22 mouse cellular contexts compared by ENCODE assay signal in the genomic region with DNA sequence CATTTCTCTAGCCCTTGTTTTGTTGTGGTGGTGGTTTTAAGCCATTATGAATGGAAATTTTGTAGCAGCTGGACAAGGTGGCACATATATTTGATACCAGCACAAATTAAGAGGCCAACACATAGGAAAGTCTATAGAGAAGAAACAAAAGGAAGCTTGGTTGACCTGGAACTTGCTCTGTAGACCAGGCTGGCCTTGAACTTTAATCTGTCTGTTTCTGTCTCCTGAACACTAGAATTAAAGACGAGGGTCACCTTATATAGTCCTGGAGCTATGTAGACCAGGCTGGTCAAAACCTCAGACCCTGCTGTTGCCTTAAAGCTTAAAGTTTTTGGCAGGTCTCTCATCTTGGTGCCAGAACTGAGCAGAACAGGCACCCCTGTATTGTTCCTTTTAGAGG. TPM values are rescaled to one million over a fixed set of nuclear protein-coding genes. Genes with fewer than 3 reads are reported as not detected.
A peak's percentile ranks its signal among the peaks of the same experiment; 100 is the strongest.
DNase-seq lines count a peak whose midpoint lies in the region; ATAC-seq and TF ChIP-seq lines count a peak whose summit lies in the region.
"Had no signal": no experiment of that assay in that cellular context is flagged by ENCODE, and none has a peak within 500 bp of the region (broad histone marks: within the 10 kb centered on the region; RNA-seq: fewer than 3 reads in every experiment).

No protein-coding gene starts in this region.

- no peak for DNase-seq in liver, embryonic 11.5 days (ENCODE audit: low spot score)
- DNase-seq in liver, postnatal 0 days, result no peak
- peak; percentile 39 for DNase-seq in CH12.LX (ENCODE audit: extremely low read depth)
- DNase-seq in forelimb bud, embryonic 11.5 days (ENCODE audit: low read depth, low spot score), result peak; percentile 29
- DNase-seq in kidney, adult 9 months, result no peak
- no peak for DNase-seq in spleen, postnatal 4 days (ENCODE audit: low spot score in 2 of 2)
- DNase-seq: adrenal gland, postnatal 10 days; adrenal gland, postnatal 36 days; cerebellum, adult 18-20 months; cerebellum, adult 9-10 months; cerebellum, postnatal 14 days; gastrocnemius, postnatal 25 days; heart, adult 18-20 months; heart, postnatal 10 days; heart, postnatal 36 days had no signal

- no peak for TF ChIP-seq RAD21 in CH12.LX (IDR thresholded peaks at IDR 0.05; ENCODE audit: low read depth, low read length)

- H3K9ac ChIP-seq in liver, embryonic 11.5 days (ENCODE audit: low read depth, low read length), result no peak overlapping the region
- H3K9ac ChIP-seq in liver, postnatal 0 days (replicated peaks), result no peak overlapping the region
- H3K9ac ChIP-seq in CH12.LX (ENCODE audit: insufficient read depth, low read depth), result no peak overlapping the region
- H3K9ac ChIP-seq: forebrain, embryonic 13.5 days; heart, embryonic 12.5 days; heart, embryonic 15.5 days; hindbrain, embryonic 13.5 days had no signal

- H3K27ac ChIP-seq in liver, embryonic 11.5 days (ENCODE audit: low read depth, low read length), result no peak overlapping the region
- H3K27ac ChIP-seq in liver, postnatal 0 days (ENCODE audit: low read depth), result no peak overlapping the region
- no peak overlapping the region for H3K27ac ChIP-seq in CH12.LX (ENCODE audit: insufficient read depth, low read depth)
- H3K27ac ChIP-seq: forebrain, embryonic 10.5 days; forebrain, embryonic 13.5 days; heart, embryonic 15.5 days; hindbrain, embryonic 10.5 days; hindbrain, embryonic 13.5 days had no signal

- H3K4me3 ChIP-seq in liver, embryonic 11.5 days (ENCODE audit: low read depth, low read length), result no peak overlapping the region
- no peak overlapping the region for H3K4me3 ChIP-seq in liver, postnatal 0 days (ENCODE audit: low read depth, low read length)
- no peak overlapping the region for H3K4me3 ChIP-seq in CH12.LX (replicated peaks in 1 of 3; ENCODE audit: low read depth in 2 of 3, low read length in 2 of 3, poor library complexity in 1 of 3)
- H3K4me3 ChIP-seq: forebrain, embryonic 10.5 days; forebrain, embryonic 13.5 days; heart, embryonic 12.5 days; heart, embryonic 15.5 days; hindbrain, embryonic 10.5 days; hindbrain, embryonic 13.5 days had no signal

- TF ChIP-seq POLR2A in CH12.LX (IDR thresholded peaks at IDR 0.05; ENCODE audit: low read depth, low read length), result no peak

- in situ Hi-C loops in CH12.LX (cut with MboI; ENCODE audit: low pct_ligation_motif_present, low pct_unique_long_range_greater_than_20kb, low sequenced_read_pairs), result no loop called here

- peaks cover 18% of the 10 kb centered on the region for H3K36me3 ChIP-seq in liver, embryonic 11.5 days (ENCODE audit: control insufficient read depth, insufficient read depth, low read length)
- peaks cover 18% of the 10 kb centered on the region for H3K36me3 ChIP-seq in liver, postnatal 0 days (replicated peaks; ENCODE audit: insufficient read depth, low read length)
- H3K36me3 ChIP-seq in CH12.LX (replicated peaks in 1 of 2; ENCODE audit: control insufficient read depth in 1 of 2, insufficient read depth in 1 of 2, low read length in 1 of 2), result peaks cover 9 to 28% of the 10 kb centered on the region in 2 experiments

- H3K9me3 ChIP-seq in liver, embryonic 11.5 days (ENCODE audit: control insufficient read depth, low read length), result no peaks in the 10 kb centered on the region
- no peaks in the 10 kb centered on the region for H3K9me3 ChIP-seq in liver, postnatal 0 days (ENCODE audit: low read length)
- H3K9me3 ChIP-seq in CH12.LX (replicated peaks; ENCODE audit: low read length), result no peaks in the 10 kb centered on the region
- H3K9me3 ChIP-seq: forebrain, embryonic 10.5 days; forebrain, embryonic 13.5 days; heart, embryonic 15.5 days; hindbrain, embryonic 10.5 days; hindbrain, embryonic 13.5 days had no signal

- H3K79me2 ChIP-seq in CH12.LX (replicated peaks; ENCODE audit: control insufficient read depth, extremely low read depth, insufficient read depth, poor library complexity, severe bottlenecking), result no peaks in the 10 kb centered on the region

- no peak for TF ChIP-seq CTCF in liver, postnatal 0 days (IDR thresholded peaks at IDR 0.05; ENCODE audit: low read depth)
- no peak for TF ChIP-seq CTCF in CH12.LX (conservative IDR thresholded peaks at IDR 0.05 in 1 of 2, IDR thresholded peaks at IDR 0.05 in 1 of 2; ENCODE audit: low read depth in 2 of 2, low read length in 2 of 2)

- ATAC-seq in liver, embryonic 11.5 days (replicated peaks; ENCODE audit: low FRiP score), result 0 out of 2 replicates have a peak, but pooled peaks have one; percentile 20
- ATAC-seq in liver, postnatal 0 days, result no peak
- ATAC-seq: Patski had no signal

- no peak overlapping the region for H3K4me2 ChIP-seq in liver, embryonic 11.5 days
- H3K4me2 ChIP-seq in liver, postnatal 0 days (ENCODE audit: low read depth, low read length), result no peak overlapping the region
- H3K4me2 ChIP-seq in CH12.LX (ENCODE audit: insufficient read depth, low read depth, poor library complexity, severe bottlenecking), result no peak overlapping the region
- H3K4me2 ChIP-seq: forebrain, embryonic 13.5 days; heart, embryonic 12.5 days; heart, embryonic 15.5 days; hindbrain, embryonic 13.5 days had no signal

- 76% methylated on average over 1 of the region's 1 CpGs for WGBS in liver, embryonic 11.5 days
- WGBS in liver, postnatal 0 days (ENCODE audit: insufficient replicate concordance), result 76% methylated on average over 1 of the region's 1 CpGs

- H3K27me3 ChIP-seq in liver, embryonic 11.5 days (replicated peaks; ENCODE audit: control insufficient read depth, insufficient read depth, low read length), result no peaks in the 10 kb centered on the region
- no peaks in the 10 kb centered on the region for H3K27me3 ChIP-seq in liver, postnatal 0 days (ENCODE audit: insufficient read depth, low read length)
- H3K27me3 ChIP-seq in CH12.LX (replicated peaks), result no peaks in the 10 kb centered on the region
- H3K27me3 ChIP-seq: forebrain, embryonic 13.5 days; heart, embryonic 12.5 days; heart, embryonic 15.5 days; hindbrain, embryonic 13.5 days; Patski had no signal

- dilution Hi-C loops in CH12.LX (cut with MboI; ENCODE audit: extremely low pct_ligation_motif_present, extremely low pct_unique_long_range_greater_than_20kb, low sequenced_read_pairs), result no loop called here

- no peak for TF ChIP-seq EP300 in liver, postnatal 0 days (IDR thresholded peaks at IDR 0.05; ENCODE audit: low read depth)
- TF ChIP-seq EP300 in CH12.LX (IDR thresholded peaks at IDR 0.05; ENCODE audit: low read length), result no peak

- H3K4me1 ChIP-seq in liver, embryonic 11.5 days (replicated peaks; ENCODE audit: control insufficient read depth, insufficient read depth, low read length), result no peaks in the 10 kb centered on the region
- H3K4me1 ChIP-seq in liver, postnatal 0 days (ENCODE audit: insufficient read depth), result no peaks in the 10 kb centered on the region
- H3K4me1 ChIP-seq in CH12.LX (ENCODE audit: control insufficient read depth in 1 of 2, insufficient read depth in 2 of 2), result peaks cover 0 to 11% of the 10 kb centered on the region in 2 experiments; a peak in 2 of 4 replicates
- H3K4me1 ChIP-seq: forebrain, embryonic 10.5 days; forebrain, embryonic 13.5 days; heart, embryonic 12.5 days; heart, embryonic 15.5 days; hindbrain, embryonic 10.5 days; hindbrain, embryonic 13.5 days had no signal

TF ChIP-seq in CH12.LX, 34 proteins besides CTCF, POLR2A, EP300 and RAD21:
- TF ChIP-seq POLR2AphosphoS2 (IDR thresholded peaks at IDR 0.05; ENCODE audit: low read depth, low read length) (no peak; the same call in 1 of the 2 replicates), KAT2A (IDR thresholded peaks at IDR 0.05; ENCODE audit: insufficient replicate concordance, low read length) (no peak), HCFC1 (IDR thresholded peaks at IDR 0.05; ENCODE audit: low read depth, low read length) (no peak), SMC3 (IDR thresholded peaks at IDR 0.05; ENCODE audit: low read depth, low read length) (no peak), TCF12 (IDR thresholded peaks at IDR 0.05; ENCODE audit: low read depth, low read length) (no peak)

RNA-seq across cellular contexts. Expression of a gene that starts 16.4 kb away (rescaled TPM):
- 130 and 136 TPM in 2 replicates for polyA plus RNA-seq in liver, embryonic 11.5 days (2014; fragmentation: Nextera tagmentation; extraction: Ambion mirVana)
- polyA plus RNA-seq in liver, postnatal 0 days (2015; fragmentation: Nextera tagmentation; extraction: Ambion mirVana), result 25.5 and 29.1 TPM in 2 replicates
- total RNA-seq in CH12.LX (2012; rRNA removed) (88.3 and 133 TPM in 2 replicates), CH12.LX (2014; rRNA removed) (266 and 267 TPM in 2 replicates)
- polyA plus RNA-seq in CH12.LX (2012; ENCODE audit: insufficient read length, low read depth), result 128 and 165 TPM in 2 replicates

RNA-seq across cellular contexts. Expression of a gene that starts 27.7 kb away (rescaled TPM):
- polyA plus RNA-seq in liver, embryonic 11.5 days (2014; fragmentation: Nextera tagmentation; extraction: Ambion mirVana), result 89.0 and 117 TPM in 2 replicates
- 23.7 and 28.3 TPM in 2 replicates for polyA plus RNA-seq in liver, postnatal 0 days (2015; fragmentation: Nextera tagmentation; extraction: Ambion mirVana)
- 32.5 and 49.3 TPM in 2 replicates for total RNA-seq in CH12.LX (2012; rRNA removed)
- total RNA-seq in CH12.LX (2014; rRNA removed), result 30.8 and 32.7 TPM in 2 replicates
- polyA plus RNA-seq in CH12.LX (2012; ENCODE audit: insufficient read length, low read depth), result 107 and 135 TPM in 2 replicates

RNA-seq across cellular contexts. Expression of a gene that starts 38.7 kb away (rescaled TPM):
- polyA plus RNA-seq in liver, embryonic 11.5 days (2014; fragmentation: Nextera tagmentation; extraction: Ambion mirVana), result 109 and 113 TPM in 2 replicates
- polyA plus RNA-seq in liver, postnatal 0 days (2015; fragmentation: Nextera tagmentation; extraction: Ambion mirVana), result 23.7 and 24.1 TPM in 2 replicates
- total RNA-seq in CH12.LX (2012; rRNA removed) (78.2 and 92.5 TPM in 2 replicates), CH12.LX (2014; rRNA removed) (174 and 197 TPM in 2 replicates)
- 101 and 147 TPM in 2 replicates for polyA plus RNA-seq in CH12.LX (2012; ENCODE audit: insufficient read length, low read depth)

RNA-seq across cellular contexts. Expression of a gene that starts 53.8 kb away (rescaled TPM):
- 4.4 and 4.6 TPM in 2 replicates for polyA plus RNA-seq in liver, embryonic 11.5 days (2014; fragmentation: Nextera tagmentation; extraction: Ambion mirVana)
- 2.5 and 2.8 TPM in 2 replicates for polyA plus RNA-seq in liver, postnatal 0 days (2015; fragmentation: Nextera tagmentation; extraction: Ambion mirVana)
- total RNA-seq in CH12.LX (2012; rRNA removed), result 2.0 and 3.3 TPM in 2 replicates
- 4.7 and 4.8 TPM in 2 replicates for total RNA-seq in CH12.LX (2014; rRNA removed)
- polyA plus RNA-seq in CH12.LX (2012; ENCODE audit: insufficient read length, low read depth), result 3.4 and 4.0 TPM in 2 replicates

Comparison
In these comparisons a context has a peak if more than half of its experiments do, and no peak if none do; other contexts are left out.
1. DNase-seq: peak in CH12.LX (single experiment) and forelimb bud, embryonic 11.5 days (single experiment); none in liver, embryonic 11.5 days (single experiment), liver, postnatal 0 days (single experiment), kidney, adult 9 months (single experiment) and spleen, postnatal 4 days (0 of 2).